Mouse (Mus musculus) C3H10T1/2 (cell line): ENCODE data around the gene Lekr1. TPM values are rescaled to one million over a fixed set of nuclear protein-coding genes. Genes with fewer than 3 reads are reported as not detected.

Experiments
- polyA plus RNA-seq, 2 experiments: library from polyadenylated mRNA; unstranded; fragments of >200 nt; fragmentation: generic; extraction: Trizol; gene quantifications; one replicate each; pipeline ENCODE4 v1.2.1; 2012; ENCODE audit warnings: missing spikeins in 2 of 2

Lekr1 gene
- polyA plus RNA-seq = under 1 TPM; 0.08 to 0.44 TPM

GRCm38 (mm10) chr3:65665977-65666766 is at the start of gene Lekr1:
Gene Lekr1 (plus strand): TSS chr3:65666228.

Other genes starting within 250 kb of the Lekr1 start
- 1 to 10 TPM in 1 of 2 experiments, under 1 TPM in 1; 0.30 to 2.3 TPM for gene Tiparp, start 137.8 kb upstream of the Lekr1 start, polyA plus RNA-seq